Mouse (Mus musculus): ENCODE measurements around the gene Trim9.

GRCm38 (mm10) chr12:70233637-70234315, 113.6 kb downstream of the Trim9 start:
- no peak for TF ChIP-seq NELFE (IDR thresholded peaks at IDR 0.05; ENCODE audit: low read depth, low read length)
- TF ChIP-seq NRF1 (IDR thresholded peaks at IDR 0.05; ENCODE audit: insufficient read depth, low read depth, low read length, poor library complexity, severe bottlenecking) = no peak
- TF ChIP-seq MAFK (IDR thresholded peaks at IDR 0.05; ENCODE audit: borderline replicate concordance, low read depth, low read length) = no peak
- TF ChIP-seq CHD1 (IDR thresholded peaks at IDR 0.05; ENCODE audit: low read depth, low read length) = no peak
- TF ChIP-seq USF1 (IDR thresholded peaks at IDR 0.05; ENCODE audit: low read depth, low read length) = no peak
- TF ChIP-seq POLR2A (IDR thresholded peaks at IDR 0.05; ENCODE audit: control insufficient read depth in 1 of 2, insufficient read depth in 1 of 2, low read depth in 1 of 2, low read length in 2 of 2, poor library complexity in 1 of 2) = no peak
- TF ChIP-seq MEF2A (IDR thresholded peaks at IDR 0.05; ENCODE audit: extremely low read depth, insufficient replicate concordance, low read depth, low read length, poor library complexity, severe bottlenecking) = no peak
- no peak for TF ChIP-seq CHD2 (IDR thresholded peaks at IDR 0.05; ENCODE audit: low read length)
